Mouse (Mus musculus) intestine, embryonic 14.5 days (tissue): ENCODE results near the gene Zfp987. TPM values are rescaled to one million over a fixed set of nuclear protein-coding genes. Genes with fewer than 3 reads are reported as not detected.
"Not testable (repeated sequence)": the region's sequence is repeated elsewhere in the genome, so short reads cannot be mapped to it uniquely, and the experiment has no call there.

ENCODE experiments used
- ATAC-seq: fragments of 200-750 bp; cut with Nextera tagmentation; replicated peaks from 2 replicates; pipeline ENCODE4 v1.8.0; 2017; ENCODE audit warnings: low read depth, moderate number of reproducible peaks, moderate TSS enrichment, moderate library complexity; ENCODE audit not compliant: low FRiP score, low TSS enrichment
- DNase-seq: peaks from one replicate; pipeline ENCODE4 v3.0.0-alpha.2; 2018; ENCODE audit warnings: low spot score
- H3K27ac ChIP-seq: fragments of 300-500 bp; sonication (generic); 2 replicates; pipeline ENCODE4 v1.5.1; 2014; ENCODE audit warnings: low read depth, mild to moderate bottlenecking, control low read depth
- H3K27me3 ChIP-seq: fragments of 300-500 bp; sonication (generic); replicated peaks from 2 replicates; pipeline ENCODE4 v1.6.1; 2014; ENCODE audit warnings: low read length, control low read depth; ENCODE audit not compliant: control insufficient read depth, insufficient read depth
- H3K36me3 ChIP-seq: fragments of 300-500 bp; sonication (generic); 2 replicates; pipeline ENCODE4 v1.6.1; 2014; ENCODE audit warnings: low read length, control low read depth; ENCODE audit not compliant: control insufficient read depth, insufficient read depth
- H3K4me1 ChIP-seq: fragments of 300-500 bp; sonication (generic); replicated peaks from 2 replicates; pipeline ENCODE4 v1.6.1; 2014; ENCODE audit warnings: low read length, control low read depth, mixed read lengths; ENCODE audit not compliant: control insufficient read depth, insufficient read depth
- H3K4me2 ChIP-seq: fragments of 300-500 bp; sonication (generic); 2 replicates; pipeline ENCODE4 v1.6.1; 2014; ENCODE audit warnings: low read length
- H3K4me3 ChIP-seq: fragments of 300-500 bp; sonication (generic); 2 replicates; pipeline ENCODE4 v1.5.1; 2014; ENCODE audit warnings: low read depth, low read length, control low read depth, mixed read lengths
- H3K9ac ChIP-seq: fragments of 300-500 bp; sonication (generic); 2 replicates; pipeline ENCODE4 v1.6.1; 2014; ENCODE audit warnings: mild to moderate bottlenecking, low read length
- H3K9me3 ChIP-seq: fragments of 300-500 bp; sonication (generic); 2 replicates; pipeline ENCODE4 v1.6.1; 2016; ENCODE audit warnings: low read length, control low read depth; ENCODE audit not compliant: control insufficient read depth
- WGBS: fragments of 180-500 bp; shearing (Covaris S2); extraction: QIAGEN DNeasy Blood & Tissue Kit; methylation state at CpG from one replicate; pipeline ENCODE4 v1.1.7; 2014; 5-methylcytosine and 5-hydroxymethylcytosine counted together
- polyA plus RNA-seq: library from polyadenylated mRNA; unstranded; fragments of >200 nt; fragmentation: Nextera tagmentation; extraction: Ambion mirVana; gene quantifications from 2 replicates; pipeline ENCODE4 v1.2.1, GENCODE M21; 2014

Gene Zfp987
- polyA plus RNA-seq, 1 experiment from 2014 or later, result 0.74 TPM

GRCm38 (mm10) chr4:146063001-146063400 is 34.1 kb upstream of the Zfp987 start:
- ATAC-seq, H3K27ac ChIP-seq, H3K4me1 ChIP-seq, H3K4me2 ChIP-seq, H3K27me3 ChIP-seq, H3K9ac ChIP-seq, H3K4me3 ChIP-seq, H3K36me3 ChIP-seq, DNase-seq: not testable (repeated sequence)
- 75% methylated on average over 6 of the region's 6 CpGs for WGBS
- peaks cover 28% of the 10 kb centered on the region for H3K9me3 ChIP-seq

GRCm38 (mm10) chr4:146063621-146064020 is 33.5 kb upstream of the Zfp987 start:
- not testable (repeated sequence) for H3K36me3 ChIP-seq, H3K27me3 ChIP-seq, H3K4me1 ChIP-seq, H3K4me2 ChIP-seq, DNase-seq, ATAC-seq, H3K4me3 ChIP-seq, H3K9ac ChIP-seq, H3K27ac ChIP-seq
- 91% methylated on average over 15 of the region's 15 CpGs for WGBS
- peaks cover 28% of the 10 kb centered on the region for H3K9me3 ChIP-seq

- not testable (repeated sequence) for H3K4me1 ChIP-seq, H3K27me3 ChIP-seq, H3K27ac ChIP-seq, H3K9ac ChIP-seq, H3K4me2 ChIP-seq, ATAC-seq, DNase-seq, H3K4me3 ChIP-seq, H3K36me3 ChIP-seq
- H3K9me3 ChIP-seq, result peaks cover 19% of the 10 kb centered on the region; the same call in 1 of the 2 replicates
- WGBS, result 74% methylated on average over 4 of the region's 5 CpGs
These were observed 32.3 kb upstream of the Zfp987 start for GRCm38 (mm10) chr4:146064807-146065206.

GRCm38 (mm10) chr4:146066932-146067580 is 30.0 kb upstream of the Zfp987 start:
- peak; percentile 52 for DNase-seq
- Histone ChIP-seq H3K9me3 (peaks cover 14% of the 10 kb centered on the region; the same call in 1 of the 2 replicates), H3K4me2 (peak overlapping the region; percentile 24), H3K4me3 (peak overlapping the region; percentile 3; the same call in 1 of the 2 replicates)
- 44% methylated on average over 37 of the region's 45 CpGs for WGBS
- H3K36me3 ChIP-seq, H3K9ac ChIP-seq, H3K4me1 ChIP-seq, ATAC-seq, H3K27ac ChIP-seq, H3K27me3 ChIP-seq: not testable (repeated sequence)

GRCm38 (mm10) chr4:146067594-146067993 is 29.5 kb upstream of the Zfp987 start:
- not testable (repeated sequence) for ATAC-seq

GRCm38 (mm10) chr4:146073264-146073663 is 23.8 kb upstream of the Zfp987 start:
- H3K4me1 ChIP-seq, ATAC-seq: not testable (repeated sequence)

More at GRCm38 (mm10) chr4:146067594-146067993, 29.5 kb upstream of the Zfp987 start:
- H3K4me2 ChIP-seq, result peak overlapping the region; percentile 24
- H3K9me3 ChIP-seq, result peaks cover 12% of the 10 kb centered on the region; the same call in 1 of the 2 replicates
- DNase-seq, result peak; percentile 50
- not testable (repeated sequence) for H3K9ac ChIP-seq, H3K27me3 ChIP-seq, H3K4me1 ChIP-seq, H3K36me3 ChIP-seq, H3K27ac ChIP-seq
- H3K4me3 ChIP-seq, result peak overlapping the region; percentile 3; the same call in 1 of the 2 replicates
- 22% methylated on average over 55 of the region's 55 CpGs for WGBS

GRCm38 (mm10) chr4:146101448-146101847 is 4.3 kb downstream of the Zfp987 start:
- H3K4me2 ChIP-seq, ATAC-seq, H3K36me3 ChIP-seq, H3K27me3 ChIP-seq, H3K27ac ChIP-seq, H3K9me3 ChIP-seq, H3K4me3 ChIP-seq, DNase-seq, H3K9ac ChIP-seq, H3K4me1 ChIP-seq: not testable (repeated sequence)
- 51% methylated on average over 3 of the region's 3 CpGs for WGBS

More at GRCm38 (mm10) chr4:146073264-146073663, 23.8 kb upstream of the Zfp987 start:
- H3K36me3 ChIP-seq, H3K27ac ChIP-seq, H3K4me3 ChIP-seq, H3K9me3 ChIP-seq, H3K4me2 ChIP-seq, H3K9ac ChIP-seq, DNase-seq, H3K27me3 ChIP-seq: not testable (repeated sequence)
- 81% methylated on average over 5 of the region's 7 CpGs for WGBS

GRCm38 (mm10) chr4:146156524-146156923 is 59.4 kb downstream of the Zfp987 start, which contains the start of gene Zfp600:
Gene Zfp600, plus strand, starts transcription at chr4:146156824.
- H3K27me3 ChIP-seq, H3K9ac ChIP-seq, H3K4me2 ChIP-seq, H3K9me3 ChIP-seq, H3K27ac ChIP-seq, DNase-seq, H3K4me3 ChIP-seq, H3K4me1 ChIP-seq, ATAC-seq, H3K36me3 ChIP-seq: not testable (repeated sequence)
- no CpG with 5 or more reads among the region's 6 CpGs for WGBS

GRCm38 (mm10) chr4:146162893-146163292 is 65.8 kb downstream of the Zfp987 start:
- DNase-seq, result peak; percentile 45
- ATAC-seq, H3K27ac ChIP-seq, H3K4me2 ChIP-seq, H3K4me1 ChIP-seq, H3K4me3 ChIP-seq, H3K36me3 ChIP-seq, H3K9me3 ChIP-seq, H3K27me3 ChIP-seq, H3K9ac ChIP-seq: not testable (repeated sequence)
- 66% methylated on average over 3 of the region's 4 CpGs for WGBS
